Mouse (Mus musculus) liver, adult 2 months (tissue): ENCODE results near the gene A26c2. TPM values are rescaled to one million over a fixed set of nuclear protein-coding genes. Genes with fewer than 3 reads are reported as not detected.

Source experiments
- DNase-seq: peaks from one replicate; pipeline ENCODE4 v3.0.0-alpha.2; 2011; ENCODE audit warnings: low read depth, low spot score; ENCODE audit errors: extremely low read depth
- H3K27ac ChIP-seq: fragments of 200-500 bp; replicated peaks from 2 replicates; pipeline ENCODE4 v1.5.1; 2012; ENCODE audit warnings: low read depth, mild to moderate bottlenecking, control low read depth, inconsistent platforms, low read length; ENCODE audit not compliant: insufficient read depth
- H3K27me3 ChIP-seq: fragments of 200-500 bp; 2 replicates; pipeline ENCODE4 v1.6.1; 2012; ENCODE audit warnings: mild to moderate bottlenecking, moderate library complexity, low read length, inconsistent platforms; ENCODE audit not compliant: control insufficient read depth, insufficient read depth
- H3K36me3 ChIP-seq: fragments of 200-500 bp; 2 replicates; pipeline ENCODE4 v1.6.1; 2012; ENCODE audit warnings: low read length, inconsistent platforms; ENCODE audit not compliant: control insufficient read depth, insufficient read depth
- H3K4me1 ChIP-seq: fragments of 200-500 bp; 2 replicates; pipeline ENCODE4 v1.6.1; 2011; ENCODE audit warnings: low read length; ENCODE audit not compliant: control insufficient read depth, insufficient read depth
- H3K4me3 ChIP-seq: fragments of 200-500 bp; 2 replicates; pipeline ENCODE4 v1.5.1; 2011; ENCODE audit warnings: low read depth, mild to moderate bottlenecking, control low read depth, low read length, moderate library complexity; ENCODE audit not compliant: insufficient read depth
- H3K79me2 ChIP-seq: fragments of 200-500 bp; 2 replicates; pipeline ENCODE4 v1.6.1; 2012; ENCODE audit warnings: inconsistent platforms, mild to moderate bottlenecking, low read length, moderate library complexity; ENCODE audit not compliant: control insufficient read depth, insufficient read depth
- H3K9ac ChIP-seq: fragments of 200-500 bp; 2 replicates; pipeline ENCODE4 v1.6.1; 2012; ENCODE audit warnings: low read depth, mild to moderate bottlenecking, control low read depth, inconsistent platforms, low read length
- CTCF ChIP-seq: fragments of 200-500 bp; IDR thresholded peaks from 2 replicates; pipeline ENCODE4 v1.5.1; 2011; ENCODE audit warnings: low read depth, low read length, control low read depth
- POLR2A ChIP-seq: fragments of 200-500 bp; IDR thresholded peaks from 2 replicates; pipeline ENCODE4 v1.6.1; 2011; ENCODE audit warnings: low read length, control low read depth; ENCODE audit not compliant: insufficient read depth; ENCODE audit errors: extremely low read depth
- WGBS: fragments of 180-500 bp; shearing (Covaris S2); methylation state at CpG from one replicate; pipeline ENCODE4 v1.1.7; 2018; 5-methylcytosine and 5-hydroxymethylcytosine counted together
- polyA plus RNA-seq: library from polyadenylated mRNA; depleted of rRNA; stranded (reverse); fragments of >200 nt; gene quantifications from 2 replicates; pipeline ENCODE4 v1.2.3, GENCODE M21; 2012; rRNA removed
- total RNA-seq: library from RNA; depleted of rRNA; stranded (reverse); fragments of >200 nt; gene quantifications from 2 replicates; pipeline ENCODE4 v1.2.3, GENCODE M21; 2014; rRNA removed

The A26c2 gene
- total RNA-seq (not detected in 2 replicates), polyA plus RNA-seq (not detected in 2 replicates)

DNA sequence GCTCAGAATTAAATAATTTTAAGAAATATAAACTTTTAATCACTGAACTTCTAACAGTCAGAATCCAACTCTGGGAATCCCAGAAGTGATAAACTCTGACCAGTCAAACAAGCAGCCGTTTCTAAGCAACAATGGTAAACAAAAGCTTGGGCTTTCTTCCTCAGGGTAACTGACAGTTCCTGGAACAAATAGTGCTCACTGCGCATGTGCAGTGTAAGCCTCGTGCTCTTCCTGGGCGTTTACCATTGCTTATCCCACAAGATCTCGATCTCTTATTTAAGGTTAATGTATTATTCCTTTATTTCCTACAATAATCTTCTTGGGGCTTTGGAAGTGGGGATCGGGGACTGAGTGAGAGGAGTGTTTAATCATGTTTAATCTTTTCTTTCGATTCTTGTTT lies at the start of gene A26c2:
Gene A26c2 (minus strand): TSS at position 101 of the 400 bp plus-strand sequence.
- Histone ChIP-seq H3K79me2 (no peaks in the 10 kb centered on the region), H3K27ac (no peak within 1 kb of the TSS), H3K4me1 (no peaks in the 10 kb centered on the region), H3K4me3 (no peak within 1 kb of the TSS), H3K36me3 (no peaks in the 10 kb centered on the region), H3K9ac (no peak within 1 kb of the TSS), H3K27me3 (no peaks in the 10 kb centered on the region)
- DNase-seq = no peak
- TF ChIP-seq CTCF = no peak
- TF ChIP-seq POLR2A = no peak
- WGBS = 67% methylated on average over 7 of the region's 7 CpGs

DNA sequence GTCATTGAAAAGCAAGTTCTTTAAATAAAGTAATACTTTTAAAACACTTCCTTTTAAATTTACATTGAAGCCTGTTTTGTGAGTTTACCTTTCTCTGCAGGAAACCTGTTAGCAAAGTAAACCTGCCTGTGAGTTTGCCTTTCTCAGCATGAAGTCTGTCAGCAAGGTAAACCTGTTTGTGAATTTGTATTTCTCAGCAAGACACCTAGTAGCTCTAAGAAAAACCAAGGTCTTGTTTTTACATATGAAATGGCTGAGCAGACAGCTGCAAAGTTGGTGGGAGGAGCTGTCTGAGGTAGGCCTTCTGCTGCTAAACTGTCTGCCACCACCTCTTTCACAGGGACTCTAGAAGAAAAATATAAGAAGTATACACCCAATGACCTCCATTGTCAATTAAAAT lies 28.0 kb upstream of the A26c2 start:
- TF ChIP-seq CTCF (no peak), POLR2A (no peak)
- H3K4me1 ChIP-seq = no peaks in the 10 kb centered on the region
- no peaks in the 10 kb centered on the region for H3K36me3 ChIP-seq
- H3K9ac ChIP-seq = no peak overlapping the region
- H3K27ac ChIP-seq = no peak overlapping the region
- no peak for DNase-seq
- no peaks in the 10 kb centered on the region for H3K79me2 ChIP-seq
- H3K4me3 ChIP-seq = no peak overlapping the region
- no peaks in the 10 kb centered on the region for H3K27me3 ChIP-seq
